Mouse (Mus musculus) heart, embryonic 13.5 days (tissue): ENCODE data around the gene Col13a1. TPM values are rescaled to one million over a fixed set of nuclear protein-coding genes. Genes with fewer than 3 reads are reported as not detected.
A peak's percentile ranks its signal among the peaks of the same experiment; 100 is the strongest.

Experiments used
- ATAC-seq: fragments of 200-750 bp; cut with Nextera tagmentation; 2 replicates; pipeline ENCODE4 v1.8.0; 2017; ENCODE audit warnings: moderate TSS enrichment; ENCODE audit not compliant: insufficient number of reproducible peaks, low FRiP score, low TSS enrichment; ENCODE audit errors: extremely low read depth
- H3K27ac ChIP-seq: fragments of 300-500 bp; sonication (generic); replicated peaks from 2 replicates; pipeline ENCODE4 v1.5.1; 2015; ENCODE audit warnings: moderate library complexity, mild to moderate bottlenecking, inconsistent platforms
- H3K27me3 ChIP-seq: fragments of 300-500 bp; sonication (generic); replicated peaks from 2 replicates; pipeline ENCODE4 v1.6.1; 2015; ENCODE audit warnings: mild to moderate bottlenecking, inconsistent platforms
- H3K36me3 ChIP-seq: fragments of 300-500 bp; sonication (generic); 2 replicates; pipeline ENCODE4 v1.6.1; 2015; ENCODE audit warnings: mild to moderate bottlenecking, inconsistent platforms
- H3K4me1 ChIP-seq: fragments of 300-500 bp; sonication (generic); 2 replicates; pipeline ENCODE4 v1.6.1; 2015; ENCODE audit warnings: inconsistent platforms
- H3K4me2 ChIP-seq: fragments of 300-500 bp; sonication (generic); 2 replicates; pipeline ENCODE4 v1.6.1; 2015; ENCODE audit warnings: inconsistent platforms, mild to moderate bottlenecking, moderate library complexity
- H3K4me3 ChIP-seq: fragments of 300-500 bp; sonication (generic); 2 replicates; pipeline ENCODE4 v1.5.1; 2015; ENCODE audit warnings: moderate library complexity, mild to moderate bottlenecking, inconsistent platforms
- H3K9ac ChIP-seq: fragments of 300-500 bp; sonication (generic); 2 replicates; pipeline ENCODE4 v1.6.1; 2015; ENCODE audit warnings: inconsistent platforms, mild to moderate bottlenecking, moderate library complexity
- H3K9me3 ChIP-seq: fragments of 300-500 bp; sonication (generic); 2 replicates; pipeline ENCODE4 v1.6.1; 2016; ENCODE audit warnings: inconsistent platforms
- WGBS: fragments of 180-500 bp; shearing (Covaris S2); methylation state at CpG from one replicate; pipeline ENCODE4 v1.1.7; 2015; ENCODE audit warnings: mixed read lengths; 5-methylcytosine and 5-hydroxymethylcytosine counted together
- polyA plus RNA-seq: library from polyadenylated mRNA; unstranded; fragments of >200 nt; fragmentation: Nextera tagmentation; extraction: Ambion mirVana; gene quantifications from 2 replicates; pipeline ENCODE4 v1.2.1, GENCODE M21; 2015

The Col13a1 gene
- polyA plus RNA-seq, 1 experiment from 2014 or later = 12.5 TPM

- WGBS = 65% methylated on average over 3 of the region's 3 CpGs
- Histone ChIP-seq H3K9ac (peak overlapping the region; percentile 52; the same call in 1 of the 2 replicates), H3K4me1 (peaks cover 56% of the 10 kb centered on the region), H3K36me3 (no peaks in the 10 kb centered on the region), H3K4me2 (no peak overlapping the region), H3K27me3 (no peaks in the 10 kb centered on the region), H3K9me3 (no peaks in the 10 kb centered on the region), H3K4me3 (no peak overlapping the region), H3K27ac (peak overlapping the region; percentile 51)
- no peak for ATAC-seq
These were observed 11.7 kb downstream of the Col13a1 start for GRCm38 (mm10) chr10:61967207-61967606.

GRCm38 (mm10) chr10:61965386-61965841 is 13.5 kb downstream of the Col13a1 start:
- H3K4me3 ChIP-seq = no peak overlapping the region
- H3K9ac ChIP-seq = peak overlapping the region; percentile 25; the same call in 1 of the 2 replicates
- no peaks in the 10 kb centered on the region for H3K9me3 ChIP-seq
- H3K4me1 ChIP-seq = peaks cover 44% of the 10 kb centered on the region
- peaks cover 5% of the 10 kb centered on the region; the same call in 1 of the 2 replicates for H3K36me3 ChIP-seq
- 14% methylated on average over 7 of the region's 7 CpGs for WGBS
- H3K4me2 ChIP-seq = peak overlapping the region; percentile 34
- H3K27me3 ChIP-seq = no peaks in the 10 kb centered on the region
- H3K27ac ChIP-seq = peak overlapping the region; percentile 78
- ATAC-seq = peak; percentile 59; the same call in 1 of the 2 replicates

GRCm38 (mm10) chr10:61956718-61957117 is 22.2 kb downstream of the Col13a1 start:
- ATAC-seq = no peak
- H3K9ac ChIP-seq = peak overlapping the region; percentile 14; the same call in 1 of the 2 replicates

GRCm38 (mm10) chr10:61953916-61954315 is 25.0 kb downstream of the Col13a1 start:
- H3K4me3 ChIP-seq = no peak overlapping the region
- H3K36me3 ChIP-seq = no peaks in the 10 kb centered on the region
- H3K27ac ChIP-seq = no peak overlapping the region
- H3K27me3 ChIP-seq = no peaks in the 10 kb centered on the region
- 79% methylated on average over 5 of the region's 5 CpGs for WGBS
- ATAC-seq = no peak
- H3K9ac ChIP-seq = 0 out of 2 replicates have a peak overlapping the region, but pooled peaks have one; percentile 17
- H3K9me3 ChIP-seq = no peaks in the 10 kb centered on the region
- H3K4me2 ChIP-seq = no peak overlapping the region
- peaks cover 21% of the 10 kb centered on the region for H3K4me1 ChIP-seq

More at GRCm38 (mm10) chr10:61956718-61957117, 22.2 kb downstream of the Col13a1 start:
- H3K9me3 ChIP-seq = no peaks in the 10 kb centered on the region
- H3K27ac ChIP-seq = peak overlapping the region; percentile 15; the same call in 1 of the 2 replicates
- 40% methylated on average over 6 of the region's 6 CpGs for WGBS
- no peak overlapping the region for H3K4me2 ChIP-seq
- peaks cover 5% of the 10 kb centered on the region; the same call in 1 of the 2 replicates for H3K36me3 ChIP-seq
- H3K27me3 ChIP-seq = no peaks in the 10 kb centered on the region
- peaks cover 15% of the 10 kb centered on the region for H3K4me1 ChIP-seq
- H3K4me3 ChIP-seq = no peak overlapping the region

- Histone ChIP-seq H3K4me1 (peaks cover 9% of the 10 kb centered on the region; the same call in 1 of the 2 replicates), H3K9ac (no peak overlapping the region), H3K36me3 (no peaks in the 10 kb centered on the region), H3K9me3 (no peaks in the 10 kb centered on the region), H3K27ac (no peak overlapping the region), H3K27me3 (no peaks in the 10 kb centered on the region), H3K4me3 (no peak overlapping the region), H3K4me2 (no peak overlapping the region)
- 71% methylated on average over 6 of the region's 6 CpGs for WGBS
- ATAC-seq = no peak
These were observed 29.4 kb downstream of the Col13a1 start for GRCm38 (mm10) chr10:61949542-61949941.

- Histone ChIP-seq H3K4me3 (no peak overlapping the region), H3K27me3 (0 out of 2 replicates have a peak, but pooled peaks cover under 1% of the 10 kb centered on the region)
- WGBS = 84% methylated on average over 2 of the region's 2 CpGs
These were observed 34.5 kb downstream of the Col13a1 start for GRCm38 (mm10) chr10:61944386-61944785.

GRCm38 (mm10) chr10:61943480-61943879 is 35.4 kb downstream of the Col13a1 start:
- 0 out of 2 replicates have a peak, but pooled peaks cover 3% of the 10 kb centered on the region for H3K27me3 ChIP-seq
- no peak for ATAC-seq
- H3K4me2 ChIP-seq = no peak overlapping the region
- H3K9me3 ChIP-seq = no peaks in the 10 kb centered on the region
- H3K36me3 ChIP-seq = no peaks in the 10 kb centered on the region
- H3K27ac ChIP-seq = peak overlapping the region; percentile 45
- WGBS = 49% methylated on average over 10 of the region's 10 CpGs
- H3K4me3 ChIP-seq = no peak overlapping the region
- no peak overlapping the region; the same call in 1 of the 2 replicates for H3K9ac ChIP-seq
- peaks cover 34% of the 10 kb centered on the region for H3K4me1 ChIP-seq

More at GRCm38 (mm10) chr10:61944386-61944785, 34.5 kb downstream of the Col13a1 start:
- Histone ChIP-seq H3K4me1 (peaks cover 30% of the 10 kb centered on the region), H3K9ac (no peak overlapping the region), H3K4me2 (no peak overlapping the region), H3K36me3 (no peaks in the 10 kb centered on the region), H3K9me3 (no peaks in the 10 kb centered on the region), H3K27ac (no peak overlapping the region)
- no peak for ATAC-seq

GRCm38 (mm10) chr10:61942719-61943118 is 36.2 kb downstream of the Col13a1 start:
- Histone ChIP-seq H3K4me2 (no peak overlapping the region), H3K27me3 (peaks cover 3% of the 10 kb centered on the region; the same call in 1 of the 2 replicates), H3K9me3 (no peaks in the 10 kb centered on the region), H3K36me3 (no peaks in the 10 kb centered on the region), H3K9ac (no peak overlapping the region), H3K27ac (no peak overlapping the region), H3K4me1 (peaks cover 35% of the 10 kb centered on the region), H3K4me3 (no peak overlapping the region)
- no peak for ATAC-seq
- 46% methylated on average over 2 of the region's 2 CpGs for WGBS

- Histone ChIP-seq H3K4me1 (peaks cover 63% of the 10 kb centered on the region), H3K9ac (peak overlapping the region; percentile 67), H3K36me3 (no peaks in the 10 kb centered on the region), H3K27me3 (peaks cover 3% of the 10 kb centered on the region; the same call in 1 of the 2 replicates), H3K4me2 (peak overlapping the region; percentile 70), H3K9me3 (no peaks in the 10 kb centered on the region), H3K4me3 (peak overlapping the region; percentile 38), H3K27ac (peak overlapping the region; percentile 29; the same call in 1 of the 2 replicates)
- ATAC-seq = no peak
- 2% methylated on average over 26 of the region's 28 CpGs for WGBS
These were observed 42.4 kb downstream of the Col13a1 start for GRCm38 (mm10) chr10:61936211-61937121.

GRCm38 (mm10) chr10:61931678-61932077 is 47.2 kb downstream of the Col13a1 start:
- ATAC-seq = no peak
- Histone ChIP-seq H3K27me3 (no peaks in the 10 kb centered on the region), H3K4me3 (no peak overlapping the region), H3K27ac (peak overlapping the region; percentile 61), H3K4me1 (peaks cover 80% of the 10 kb centered on the region), H3K36me3 (no peaks in the 10 kb centered on the region), H3K9me3 (no peaks in the 10 kb centered on the region), H3K9ac (no peak overlapping the region), H3K4me2 (no peak overlapping the region)
- WGBS = 40% methylated on average over 6 of the region's 6 CpGs

GRCm38 (mm10) chr10:61929901-61930300 is 49.0 kb downstream of the Col13a1 start:
- no peak for ATAC-seq
- Histone ChIP-seq H3K27ac (peak overlapping the region; percentile 58; the same call in 1 of the 2 replicates), H3K27me3 (no peaks in the 10 kb centered on the region), H3K4me3 (no peak overlapping the region), H3K4me1 (peaks cover 62% of the 10 kb centered on the region), H3K4me2 (no peak overlapping the region), H3K9me3 (no peaks in the 10 kb centered on the region), H3K9ac (0 out of 2 replicates have a peak overlapping the region, but pooled peaks have one; percentile 40), H3K36me3 (no peaks in the 10 kb centered on the region)
- WGBS = 67% methylated on average over 6 of the region's 6 CpGs
